Mouse (Mus musculus) B cell, adult 62 days (primary cell): Measurements from ENCODE around the gene Hao2. TPM values are rescaled to one million over a fixed set of nuclear protein-coding genes. Genes with fewer than 3 reads are reported as not detected.

Source experiments
- total RNA-seq: library from RNA; stranded (reverse); gene quantifications from 4 replicates; pipeline ENCODE4 v1.2.4, GENCODE M21; 2023

The Hao2 gene
- not detected in 4 replicates for total RNA-seq

GRCm38 (mm10) chr3:98893057-98893772, at the start of gene Hao2:
Hao2 (minus strand) TSS chr3:98893239.

GRCm38 (mm10) chr3:98859576-98859975, 33.5 kb downstream of the Hao2 start, which contains the start of gene Hsd3b1:
Hsd3b1 (minus strand) TSS chr3:98859794.

Other genes with a start within 250 kb of the Hao2 start
- 0.15 to 0.19 TPM in 2 of 4 replicates, not detected in the others for gene Hsd3b2, start 168.7 kb downstream of the Hao2 start, total RNA-seq
- not detected in 4 replicates for gene Hsd3b3, start 130.1 kb downstream of the Hao2 start, total RNA-seq
- not detected in 4 replicates for gene Hsd3b6, start 78.8 kb downstream of the Hao2 start, total RNA-seq
- gene Hsd3b1, start 33.4 kb downstream of the Hao2 start, total RNA-seq: not detected in 4 replicates
- 9.1 to 10.9 TPM (median 10.1 TPM) in 4 replicates for gene Wars2, start 247.8 kb upstream of the Hao2 start, total RNA-seq